Mouse (Mus musculus): ENCODE data around the gene Uvrag. TPM values are rescaled to one million over a fixed set of nuclear protein-coding genes. Genes with fewer than 3 reads are reported as not detected.

Uvrag gene
- total RNA-seq, 2 experiments from 2014 or later: 47.6 to 68.3 TPM

- no peak for DNase-seq (ENCODE audit: extremely low spot score in 1 of 2, low spot score in 2 of 2)
- no peak for TF ChIP-seq CTCF (IDR thresholded peaks at IDR 0.05)
- intact Hi-C loops (cut with DNase I): no loop called here
- H3K4me3 ChIP-seq: no peak overlapping the region
- no peak overlapping the region for H3K27ac ChIP-seq
Observed at GRCm38 (mm10) chr7:98953649-98954048, 187.3 kb downstream of the Uvrag start.

GRCm38 (mm10) chr7:98944986-98945385 is 196.0 kb downstream of the Uvrag start:
- intact Hi-C loops (cut with DNase I): no loop called here
- Histone ChIP-seq H3K27ac (no peak overlapping the region), H3K4me3 (no peak overlapping the region)
- TF ChIP-seq CTCF (IDR thresholded peaks at IDR 0.05): no peak
- no peak for DNase-seq (ENCODE audit: extremely low spot score in 1 of 2, low spot score in 2 of 2)

GRCm38 (mm10) chr7:98943687-98944086 is 197.3 kb downstream of the Uvrag start:
- DNase-seq (ENCODE audit: extremely low spot score in 1 of 2, low spot score in 2 of 2): no peak
- TF ChIP-seq CTCF (IDR thresholded peaks at IDR 0.05): no peak
- intact Hi-C loops (cut with DNase I): no loop called here
- no peak overlapping the region for H3K27ac ChIP-seq
- H3K4me3 ChIP-seq: no peak overlapping the region

GRCm38 (mm10) chr7:98942746-98943145 is 198.2 kb downstream of the Uvrag start:
- Histone ChIP-seq H3K27ac (no peak overlapping the region), H3K4me3 (no peak overlapping the region)
- TF ChIP-seq CTCF (IDR thresholded peaks at IDR 0.05): no peak
- no peak for DNase-seq (ENCODE audit: extremely low spot score in 1 of 2, low spot score in 2 of 2)
- intact Hi-C loops (cut with DNase I): no loop called here

GRCm38 (mm10) chr7:98939194-98939593 is 201.7 kb downstream of the Uvrag start:
- intact Hi-C loops (cut with DNase I): no loop called here
- DNase-seq (ENCODE audit: extremely low spot score in 1 of 2, low spot score in 2 of 2): no peak
- H3K27ac ChIP-seq: no peak overlapping the region
- H3K4me3 ChIP-seq: no peak overlapping the region
- TF ChIP-seq CTCF (IDR thresholded peaks at IDR 0.05): no peak

GRCm38 (mm10) chr7:98938621-98939020 is 202.3 kb downstream of the Uvrag start:
- Histone ChIP-seq H3K4me3 (no peak overlapping the region), H3K27ac (no peak overlapping the region)
- intact Hi-C loops (cut with DNase I): no loop called here
- no peak for TF ChIP-seq CTCF (IDR thresholded peaks at IDR 0.05)
- no peak for DNase-seq (ENCODE audit: extremely low spot score in 1 of 2, low spot score in 2 of 2)

GRCm38 (mm10) chr7:98937079-98937813 is 203.7 kb downstream of the Uvrag start:
- intact Hi-C loops (cut with DNase I): no loop called here

GRCm38 (mm10) chr7:98935757-98936156 is 205.2 kb downstream of the Uvrag start:
- Histone ChIP-seq H3K27ac (no peak overlapping the region), H3K4me3 (no peak overlapping the region)
- intact Hi-C loops (cut with DNase I): no loop called here
- no peak for DNase-seq (ENCODE audit: extremely low spot score in 1 of 2, low spot score in 2 of 2)
- TF ChIP-seq CTCF (IDR thresholded peaks at IDR 0.05): no peak

More at GRCm38 (mm10) chr7:98937079-98937813, 203.7 kb downstream of the Uvrag start:
- H3K27ac ChIP-seq: no peak overlapping the region
- no peak for TF ChIP-seq CTCF (IDR thresholded peaks at IDR 0.05)
- H3K4me3 ChIP-seq: no peak overlapping the region
- DNase-seq (ENCODE audit: extremely low spot score in 1 of 2, low spot score in 2 of 2): no peak

- TF ChIP-seq CTCF (IDR thresholded peaks at IDR 0.05): no peak
- intact Hi-C loops (cut with DNase I): no loop called here
- H3K27ac ChIP-seq: no peak overlapping the region
- no peak overlapping the region for H3K4me3 ChIP-seq
- DNase-seq (ENCODE audit: extremely low spot score in 1 of 2, low spot score in 2 of 2): no peak
Observed at GRCm38 (mm10) chr7:98935193-98935592, 205.7 kb downstream of the Uvrag start.

- Histone ChIP-seq H3K27ac (no peak overlapping the region), H3K4me3 (no peak overlapping the region)
- intact Hi-C loops (cut with DNase I): no loop called here
- TF ChIP-seq CTCF (IDR thresholded peaks at IDR 0.05): no peak
- DNase-seq (ENCODE audit: extremely low spot score in 1 of 2, low spot score in 2 of 2): no peak
Observed at GRCm38 (mm10) chr7:98928336-98929025, 212.5 kb downstream of the Uvrag start.

GRCm38 (mm10) chr7:98926906-98927528 is 213.9 kb downstream of the Uvrag start:
- no peak overlapping the region for H3K4me3 ChIP-seq
- DNase-seq (ENCODE audit: extremely low spot score in 1 of 2, low spot score in 2 of 2): no peak
- TF ChIP-seq CTCF (IDR thresholded peaks at IDR 0.05): no peak
- intact Hi-C loops (cut with DNase I): no loop called here
- H3K27ac ChIP-seq: no peak overlapping the region

GRCm38 (mm10) chr7:98924380-98924869 is 216.5 kb downstream of the Uvrag start:
- TF ChIP-seq CTCF (IDR thresholded peaks at IDR 0.05): no peak
- DNase-seq (ENCODE audit: extremely low spot score in 1 of 2, low spot score in 2 of 2): no peak
- H3K27ac ChIP-seq: peak overlapping the region; percentile 59
- H3K4me3 ChIP-seq: no peak overlapping the region
- intact Hi-C loops (cut with DNase I): no loop called here

Measured in left cerebral cortex, adult 2 months (tissue).